Mouse (Mus musculus): ENCODE measurements at regions not wholly inside any gene's neighbourhood (a gene's known extent, or its start where the extent isn't known, plus 50 kb on each side); places are given as distances from the start of the nearest gene placed in this dataset.

- H3K9ac ChIP-seq (replicated peaks) = no peak overlapping the region
- H3K27ac ChIP-seq = no peak overlapping the region; the same call in 1 of the 2 replicates
- 66% methylated on average over 5 of the region's 5 CpGs for WGBS
These were observed 195.7 kb downstream of the Rgs3 start for GRCm38 (mm10) chr4:62755237-62755900.

GRCm38 (mm10) chr4:62756721-62757206 is 197.1 kb downstream of the Rgs3 start:
- H3K9me3 ChIP-seq = no peaks in the 10 kb centered on the region
- no peak overlapping the region for H3K27ac ChIP-seq
- ATAC-seq = no peak
- WGBS = 81% methylated on average over 10 of the region's 10 CpGs
- peaks cover 18% of the 10 kb centered on the region for H3K4me1 ChIP-seq (replicated peaks)
- H3K4me2 ChIP-seq (replicated peaks) = no peak overlapping the region
- no peak overlapping the region for H3K4me3 ChIP-seq (replicated peaks)
- no peaks in the 10 kb centered on the region for H3K36me3 ChIP-seq
- 0 out of 2 replicates have a peak overlapping the region, but pooled peaks have one; percentile 14 for H3K9ac ChIP-seq (replicated peaks)
- no peaks in the 10 kb centered on the region for H3K27me3 ChIP-seq

More at GRCm38 (mm10) chr4:62755237-62755900, 195.7 kb downstream of the Rgs3 start:
- ATAC-seq = peak; percentile 71
- Histone ChIP-seq H3K4me3 (replicated peaks) (no peak overlapping the region), H3K9me3 (no peaks in the 10 kb centered on the region), H3K27me3 (no peaks in the 10 kb centered on the region), H3K4me1 (replicated peaks) (peaks cover 8% of the 10 kb centered on the region), H3K4me2 (replicated peaks) (no peak overlapping the region), H3K36me3 (no peaks in the 10 kb centered on the region)

- Histone ChIP-seq H3K9me3 (no peaks in the 10 kb centered on the region), H3K27ac (no peak overlapping the region), H3K36me3 (no peaks in the 10 kb centered on the region), H3K27me3 (no peaks in the 10 kb centered on the region), H3K4me3 (replicated peaks) (no peak overlapping the region), H3K9ac (replicated peaks) (0 out of 2 replicates have a peak overlapping the region, but pooled peaks have one; percentile 19), H3K4me2 (replicated peaks) (no peak overlapping the region), H3K4me1 (replicated peaks) (peaks cover 10% of the 10 kb centered on the region)
- no peak for ATAC-seq
- WGBS = 79% methylated on average over 11 of the region's 11 CpGs
These were observed 201.3 kb downstream of the Rgs3 start for GRCm38 (mm10) chr4:62760748-62761604.

- H3K36me3 ChIP-seq = no peaks in the 10 kb centered on the region
- peaks cover 10% of the 10 kb centered on the region for H3K4me1 ChIP-seq (replicated peaks)
- ATAC-seq = peak; percentile 60; the same call in 1 of the 2 replicates
- no peak overlapping the region for H3K4me2 ChIP-seq (replicated peaks)
- no peak overlapping the region for H3K4me3 ChIP-seq (replicated peaks)
- H3K27me3 ChIP-seq = no peaks in the 10 kb centered on the region
- WGBS = 0% methylated on average over 1 of the region's 1 CpGs
- 0 out of 2 replicates have a peak overlapping the region, but pooled peaks have one; percentile 19 for H3K9ac ChIP-seq (replicated peaks)
- H3K27ac ChIP-seq = no peak overlapping the region
- no peaks in the 10 kb centered on the region for H3K9me3 ChIP-seq
These were observed 202.0 kb downstream of the Rgs3 start for GRCm38 (mm10) chr4:62761672-62762071.

GRCm38 (mm10) chr4:62763990-62764389 is 201.4 kb upstream of the Zfp618 start:
- Histone ChIP-seq H3K27ac (no peak overlapping the region), H3K9ac (replicated peaks) (no peak overlapping the region), H3K4me2 (replicated peaks) (no peak overlapping the region), H3K9me3 (no peaks in the 10 kb centered on the region), H3K27me3 (no peaks in the 10 kb centered on the region), H3K36me3 (no peaks in the 10 kb centered on the region), H3K4me3 (replicated peaks) (no peak overlapping the region), H3K4me1 (replicated peaks) (peaks cover 13% of the 10 kb centered on the region)
- 16% methylated on average over 5 of the region's 5 CpGs for WGBS
- peak; percentile 92 for ATAC-seq

- Histone ChIP-seq H3K4me1 (replicated peaks) (peaks cover 14% of the 10 kb centered on the region), H3K9me3 (no peaks in the 10 kb centered on the region), H3K27me3 (no peaks in the 10 kb centered on the region), H3K27ac (no peak overlapping the region), H3K9ac (replicated peaks) (no peak overlapping the region), H3K4me3 (replicated peaks) (no peak overlapping the region), H3K36me3 (no peaks in the 10 kb centered on the region), H3K4me2 (replicated peaks) (no peak overlapping the region)
- peak; percentile 59 for ATAC-seq
- WGBS = 63% methylated on average over 10 of the region's 10 CpGs
These were observed 195.7 kb upstream of the Zfp618 start for GRCm38 (mm10) chr4:62769469-62770234.

GRCm38 (mm10) chr4:62775005-62775609 is 190.3 kb upstream of the Zfp618 start:
- no peak for ATAC-seq
- 82% methylated on average over 10 of the region's 10 CpGs for WGBS
- Histone ChIP-seq H3K4me3 (replicated peaks) (no peak overlapping the region), H3K27ac (no peak overlapping the region), H3K27me3 (no peaks in the 10 kb centered on the region), H3K9me3 (no peaks in the 10 kb centered on the region), H3K4me2 (replicated peaks) (no peak overlapping the region), H3K36me3 (no peaks in the 10 kb centered on the region), H3K4me1 (replicated peaks) (peaks cover 5% of the 10 kb centered on the region; the same call in 1 of the 2 replicates), H3K9ac (replicated peaks) (no peak overlapping the region)

- 88% methylated on average over 9 of the region's 9 CpGs for WGBS
- no peaks in the 10 kb centered on the region for H3K9me3 ChIP-seq
These were observed 188.5 kb upstream of the Zfp618 start for GRCm38 (mm10) chr4:62776881-62777280.

GRCm38 (mm10) chr4:62777436-62777835 is 187.9 kb upstream of the Zfp618 start:
- peaks cover 11% of the 10 kb centered on the region; the same call in 1 of the 2 replicates for H3K27me3 ChIP-seq
- 87% methylated on average over 7 of the region's 7 CpGs for WGBS
- no peak for ATAC-seq

More at GRCm38 (mm10) chr4:62776881-62777280, 188.5 kb upstream of the Zfp618 start:
- H3K27ac ChIP-seq = no peak overlapping the region
- H3K27me3 ChIP-seq = peaks cover 8% of the 10 kb centered on the region; the same call in 1 of the 2 replicates
- no peak overlapping the region for H3K4me2 ChIP-seq (replicated peaks)
- ATAC-seq = no peak
- no peak overlapping the region for H3K9ac ChIP-seq (replicated peaks)
- no peaks in the 10 kb centered on the region for H3K36me3 ChIP-seq
- peaks cover 11% of the 10 kb centered on the region for H3K4me1 ChIP-seq (replicated peaks)
- H3K4me3 ChIP-seq (replicated peaks) = no peak overlapping the region

GRCm38 (mm10) chr4:62778621-62779020 is 186.8 kb upstream of the Zfp618 start:
- no peak overlapping the region for H3K27ac ChIP-seq
- H3K36me3 ChIP-seq = no peaks in the 10 kb centered on the region
- H3K4me1 ChIP-seq (replicated peaks) = peaks cover 11% of the 10 kb centered on the region
- peaks cover 11% of the 10 kb centered on the region; the same call in 1 of the 2 replicates for H3K27me3 ChIP-seq
- WGBS = 95% methylated on average over 5 of the region's 5 CpGs
- H3K9me3 ChIP-seq = no peaks in the 10 kb centered on the region
- no peak overlapping the region for H3K4me2 ChIP-seq (replicated peaks)
- no peak for ATAC-seq
- no peak overlapping the region for H3K4me3 ChIP-seq (replicated peaks)
- H3K9ac ChIP-seq (replicated peaks) = no peak overlapping the region

More at GRCm38 (mm10) chr4:62777436-62777835, 187.9 kb upstream of the Zfp618 start:
- Histone ChIP-seq H3K27ac (no peak overlapping the region), H3K4me1 (replicated peaks) (peaks cover 11% of the 10 kb centered on the region), H3K36me3 (no peaks in the 10 kb centered on the region), H3K4me2 (replicated peaks) (no peak overlapping the region), H3K9me3 (no peaks in the 10 kb centered on the region), H3K4me3 (replicated peaks) (no peak overlapping the region), H3K9ac (replicated peaks) (no peak overlapping the region)

- WGBS = 2% methylated on average over 15 of the region's 15 CpGs
- H3K9me3 ChIP-seq = no peaks in the 10 kb centered on the region
- peak overlapping the region; percentile 44; the same call in 1 of the 2 replicates for H3K27ac ChIP-seq
These were observed 185.0 kb upstream of the Zfp618 start for GRCm38 (mm10) chr4:62780409-62780808.

More at GRCm38 (mm10) chr4:62780409-62780808, 185.0 kb upstream of the Zfp618 start:
- Histone ChIP-seq H3K9ac (replicated peaks) (peak overlapping the region; percentile 53), H3K27me3 (peaks cover 11% of the 10 kb centered on the region; the same call in 1 of the 2 replicates), H3K4me2 (replicated peaks) (peak overlapping the region; percentile 60), H3K4me1 (replicated peaks) (peaks cover 11% of the 10 kb centered on the region), H3K36me3 (no peaks in the 10 kb centered on the region), H3K4me3 (replicated peaks) (peak overlapping the region; percentile 45)
- ATAC-seq = peak; percentile 96

Data from midbrain, embryonic 13.5 days (tissue).